Mouse (Mus musculus): ENCODE data around the gene Serpina5.
"Not testable (repeated sequence)": the region's sequence is repeated elsewhere in the genome, so short reads cannot be mapped to it uniquely, and the experiment has no call there.

Serpina5 gene

GRCm38 (mm10) chr12:104100768-104101167 lies at the start of gene Serpina5:
Serpina5 (plus strand) TSS chr12:104101113.
- no peak for DNase-seq

DNA sequence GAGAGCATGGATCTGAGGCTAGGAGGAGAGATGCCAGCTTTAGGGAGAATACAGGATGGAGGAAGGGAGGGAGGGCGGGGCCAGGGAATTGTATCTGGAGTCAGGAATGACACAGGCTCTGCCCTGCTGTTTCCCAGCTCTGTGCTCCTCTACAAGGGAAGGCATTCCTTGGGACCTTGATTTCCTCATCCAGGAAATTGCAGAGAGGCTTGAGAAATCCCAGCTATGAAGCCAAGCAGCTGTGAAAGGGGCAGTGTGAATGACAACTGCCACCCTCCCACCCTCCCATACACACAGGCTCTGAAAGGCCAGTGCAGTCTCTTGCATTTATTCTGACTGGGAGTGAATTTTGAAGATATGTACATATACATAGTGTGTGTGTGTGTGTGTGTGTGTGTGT lies 46.9 kb upstream of the Serpina5 start:
- no peak for DNase-seq

DNA sequence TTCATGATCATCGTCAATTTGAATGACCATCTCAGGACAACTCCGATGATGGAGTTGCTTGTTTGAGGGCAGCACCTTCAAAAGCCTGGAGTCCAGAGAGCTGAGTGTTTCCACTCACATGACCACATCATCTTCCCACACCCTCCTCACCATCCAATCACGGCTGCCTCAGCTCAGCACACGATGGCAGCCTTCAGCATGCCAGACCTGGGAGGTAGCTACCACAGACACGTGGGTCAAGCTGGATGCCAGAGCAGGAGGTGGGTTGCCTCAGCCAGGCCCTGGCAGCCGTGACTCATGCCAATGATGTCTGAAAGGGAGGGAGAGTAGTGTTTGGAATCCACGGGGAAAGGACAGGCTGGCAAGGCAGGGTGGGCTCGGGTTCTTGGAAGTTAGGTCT lies 45.2 kb upstream of the Serpina5 start:
- no peak for DNase-seq

GRCm38 (mm10) chr12:104057050-104057449 lies 43.9 kb upstream of the Serpina5 start:
- no peak for DNase-seq

GRCm38 (mm10) chr12:104057531-104057930 lies 43.4 kb upstream of the Serpina5 start:
- DNase-seq = no peak

DNA sequence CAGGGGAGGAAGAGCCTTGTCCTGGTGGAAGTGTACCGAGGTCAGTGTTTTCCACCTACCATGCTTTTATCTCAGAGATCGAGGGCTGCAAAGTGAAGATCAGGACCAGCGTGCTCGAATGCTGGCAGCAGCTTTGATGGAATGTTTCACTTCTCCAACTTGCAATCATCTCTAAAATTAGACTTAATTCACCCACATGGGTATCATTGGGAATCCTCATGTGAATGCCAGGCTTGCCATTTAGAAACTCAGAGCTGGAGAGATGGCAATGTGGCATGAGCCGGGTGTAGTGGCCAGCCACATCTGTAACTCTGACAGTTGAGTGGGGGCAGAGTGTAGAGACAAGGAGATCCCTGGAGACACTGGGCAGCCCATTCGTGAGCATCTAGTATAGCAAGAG lies 40.8 kb upstream of the Serpina5 start:
- no peak for DNase-seq

GRCm38 (mm10) chr12:104061862-104062261 lies 39.1 kb upstream of the Serpina5 start:
- DNase-seq = no peak

DNA sequence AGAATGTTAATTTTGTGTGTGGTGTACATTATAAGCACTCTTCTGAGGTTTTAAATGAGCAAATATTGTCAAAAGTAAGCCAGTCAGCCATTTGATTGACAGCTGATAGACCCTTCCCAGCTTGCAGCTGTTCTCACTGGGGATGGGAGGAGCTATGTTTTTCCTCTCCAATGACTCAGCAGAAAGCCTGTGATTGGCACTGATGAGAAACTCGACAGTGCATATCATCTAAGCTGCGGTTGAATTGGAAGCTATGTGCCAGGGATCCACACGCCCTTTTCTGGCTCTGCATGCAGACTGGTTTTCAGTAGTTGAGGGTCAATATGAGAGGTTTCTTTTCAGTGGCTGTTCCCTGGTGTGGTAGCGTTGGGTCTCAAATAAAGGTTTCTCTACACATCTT lies 36.4 kb upstream of the Serpina5 start:
- DNase-seq = no peak

DNA sequence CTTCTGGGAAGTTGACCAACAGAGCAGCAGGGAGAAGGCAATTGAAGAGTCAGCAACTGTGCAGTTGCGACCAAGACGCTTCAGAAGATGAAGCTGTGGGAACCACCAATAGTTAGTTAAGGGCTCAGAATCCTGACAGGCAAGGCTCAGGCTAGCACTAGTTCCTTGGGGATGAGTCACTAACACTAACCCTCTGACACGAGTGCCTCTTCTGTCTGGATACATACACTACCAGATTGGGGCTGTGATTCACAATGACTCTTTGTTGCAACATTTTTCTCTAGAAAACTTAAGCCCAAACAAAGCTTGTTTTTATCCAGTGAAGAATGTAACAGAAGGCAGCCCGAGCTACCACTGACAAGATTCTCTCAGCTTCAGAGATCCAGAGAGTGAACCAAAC lies 35.9 kb upstream of the Serpina5 start:
- DNase-seq = no peak

DNA sequence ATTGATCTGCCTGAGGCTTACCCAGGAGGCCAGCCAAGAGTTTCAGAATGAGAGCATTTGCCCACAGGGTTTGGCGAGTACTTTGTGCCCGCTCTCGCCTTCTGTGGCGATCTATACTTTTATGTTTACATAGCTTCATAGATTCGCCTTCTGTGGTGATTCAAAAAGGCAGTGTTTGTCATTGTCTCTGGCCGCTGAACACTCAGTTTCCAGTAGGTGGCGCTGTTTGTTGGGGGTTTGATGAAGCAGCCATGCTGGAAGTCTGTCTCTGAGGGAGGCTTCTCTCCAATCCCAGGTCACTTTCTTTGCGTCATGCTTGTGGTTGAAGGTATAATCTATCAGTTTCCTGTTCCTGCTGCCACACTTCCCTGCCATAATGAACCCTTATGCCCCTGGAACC lies 34.7 kb upstream of the Serpina5 start:
- peak; percentile 21 for DNase-seq

DNA sequence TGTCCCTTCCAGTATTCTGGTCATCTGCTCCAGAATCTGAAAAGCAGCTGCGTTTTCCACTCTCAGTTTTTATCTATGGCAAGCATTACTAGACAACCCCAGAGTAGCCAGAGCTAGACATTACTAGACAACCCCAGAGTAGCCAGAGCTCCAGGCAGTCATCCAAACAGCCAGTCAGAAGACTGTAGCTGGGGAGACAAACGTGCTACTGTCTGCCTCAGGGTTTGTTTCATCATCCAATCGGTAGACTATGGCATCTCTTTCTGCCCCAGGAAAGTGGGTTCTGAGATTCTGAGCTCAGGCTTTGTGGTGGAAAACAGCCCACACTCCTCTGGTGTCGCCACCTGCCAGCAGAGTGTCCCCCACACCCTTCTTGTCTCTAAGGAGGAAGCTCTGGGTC lies 33.4 kb upstream of the Serpina5 start:
- peak; percentile 24 for DNase-seq

DNA sequence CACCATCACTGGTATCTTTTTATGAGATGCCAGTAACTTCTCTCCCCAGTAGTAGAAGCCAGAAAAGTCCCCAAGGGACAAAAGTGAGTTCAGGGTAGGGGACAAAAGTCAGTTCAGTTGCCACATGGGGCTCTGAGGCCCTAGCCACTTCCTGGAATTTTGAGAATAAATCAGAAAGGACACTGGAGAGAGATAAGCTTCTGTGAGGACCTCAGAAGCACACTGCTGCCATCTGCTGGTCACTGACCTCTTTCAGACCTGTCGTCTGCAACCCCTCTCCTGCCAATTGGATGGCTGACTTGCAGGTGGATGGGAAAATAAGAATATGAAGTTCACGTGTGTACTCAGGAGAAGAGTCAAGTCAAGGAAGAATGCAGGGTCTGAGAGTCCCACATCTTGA lies 31.3 kb upstream of the Serpina5 start:
- peak; percentile 41 for DNase-seq

DNA sequence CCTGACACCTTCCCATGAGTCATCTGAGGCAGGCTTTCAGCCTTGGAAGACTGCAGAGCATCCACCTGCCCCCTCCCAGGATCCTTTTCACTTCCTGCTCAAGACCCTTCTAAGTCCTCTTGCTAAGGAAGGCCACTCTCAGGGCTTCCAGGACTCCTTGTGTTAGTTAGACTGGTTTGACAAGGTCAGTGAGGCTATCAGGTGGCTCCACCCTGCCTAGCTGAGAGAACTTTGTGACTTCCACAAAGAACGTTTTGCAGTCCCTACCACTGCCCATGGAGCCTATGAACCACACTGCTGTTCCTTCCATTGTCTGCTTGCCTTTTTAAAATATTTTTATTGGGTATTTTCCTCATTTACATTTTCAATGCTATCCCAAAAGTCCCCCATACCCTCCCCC lies 29.2 kb upstream of the Serpina5 start:
- no peak for DNase-seq

DNA sequence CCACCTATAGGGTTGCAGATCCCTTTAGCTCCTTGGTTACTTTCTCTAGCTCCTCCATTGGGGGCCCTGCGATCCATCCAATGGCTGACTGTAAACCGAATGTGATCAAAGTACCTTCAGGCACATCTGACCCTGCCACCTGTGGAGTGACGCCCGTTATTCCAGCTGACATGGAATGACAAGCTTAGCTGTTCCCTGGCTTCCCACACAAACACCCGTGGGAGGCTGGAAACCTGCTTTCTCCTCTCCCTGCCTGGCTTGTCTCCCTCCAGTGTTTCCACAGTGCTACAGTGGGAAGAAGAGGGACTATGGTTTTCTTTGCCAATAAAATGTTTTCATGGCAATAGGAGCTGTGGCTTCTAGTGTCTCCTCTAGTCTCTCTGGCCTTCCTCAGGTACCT lies 28.6 kb upstream of the Serpina5 start:
- DNase-seq = no peak

- no peak for DNase-seq
These were observed 10.8 kb upstream of the Serpina5 start for GRCm38 (mm10) chr12:104090119-104090518.

DNA sequence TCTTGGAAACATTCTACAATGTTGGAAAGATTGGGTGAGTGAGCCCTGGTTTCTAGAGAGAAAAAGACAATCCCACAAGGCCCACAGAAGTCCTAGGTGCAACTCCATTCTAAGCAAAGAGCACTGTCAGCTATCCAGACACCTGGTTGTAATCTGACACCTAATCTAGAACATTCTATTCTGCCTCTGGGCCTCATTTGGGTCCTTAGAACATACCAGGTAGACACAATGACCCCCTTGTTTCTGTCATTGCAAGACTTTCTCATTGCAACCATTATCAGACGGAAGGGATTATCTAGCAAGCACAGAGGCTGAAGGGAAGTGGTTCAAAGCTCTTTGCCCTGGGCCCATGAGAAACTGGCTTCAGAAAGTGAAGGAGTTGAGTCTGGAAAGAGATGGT lies 9.6 kb upstream of the Serpina5 start:
- no peak for DNase-seq

DNA sequence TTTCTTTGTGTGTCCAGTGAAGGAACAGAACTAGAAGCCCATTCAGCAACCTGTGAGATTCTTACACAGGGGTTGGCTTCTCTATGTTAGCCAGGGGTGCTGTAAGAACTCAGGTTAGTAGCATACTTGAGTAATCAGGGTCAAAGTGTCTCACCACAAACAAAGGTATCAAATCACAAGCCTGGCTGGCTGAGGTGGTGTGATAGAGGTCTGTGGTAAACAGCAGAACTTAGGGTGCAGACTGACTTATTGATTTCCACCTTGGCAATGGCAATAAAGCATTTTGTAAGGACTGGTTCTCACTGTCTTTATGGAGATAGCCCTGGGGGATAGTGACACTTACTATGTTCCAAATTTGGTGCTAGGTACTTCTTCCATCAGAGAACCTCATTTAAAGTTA lies 4.9 kb downstream of the Serpina5 start:
- DNase-seq = no peak

- DNase-seq = no peak
These were observed 6.0 kb downstream of the Serpina5 start for GRCm38 (mm10) chr12:104106919-104107318.

DNA sequence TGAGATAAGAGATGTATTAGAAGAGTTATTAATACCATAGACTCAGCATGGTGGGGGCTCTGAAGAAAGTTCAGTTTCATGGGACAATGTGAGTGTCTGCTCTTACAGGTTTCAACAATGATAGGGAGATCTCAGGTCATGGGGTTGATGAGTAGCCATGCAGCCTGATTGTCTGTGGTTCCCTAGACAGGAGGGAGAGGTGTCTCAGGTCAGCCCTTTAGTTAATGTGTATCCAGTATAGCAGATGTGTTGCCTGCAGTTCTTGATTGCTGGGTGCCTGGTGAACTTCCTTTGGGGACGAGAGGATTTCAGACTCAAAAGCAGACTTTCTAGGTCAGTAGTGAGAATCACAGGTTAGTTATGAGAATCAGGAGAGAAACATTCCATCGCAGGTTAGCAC lies 7.6 kb downstream of the Serpina5 start:
- DNase-seq = no peak

DNA sequence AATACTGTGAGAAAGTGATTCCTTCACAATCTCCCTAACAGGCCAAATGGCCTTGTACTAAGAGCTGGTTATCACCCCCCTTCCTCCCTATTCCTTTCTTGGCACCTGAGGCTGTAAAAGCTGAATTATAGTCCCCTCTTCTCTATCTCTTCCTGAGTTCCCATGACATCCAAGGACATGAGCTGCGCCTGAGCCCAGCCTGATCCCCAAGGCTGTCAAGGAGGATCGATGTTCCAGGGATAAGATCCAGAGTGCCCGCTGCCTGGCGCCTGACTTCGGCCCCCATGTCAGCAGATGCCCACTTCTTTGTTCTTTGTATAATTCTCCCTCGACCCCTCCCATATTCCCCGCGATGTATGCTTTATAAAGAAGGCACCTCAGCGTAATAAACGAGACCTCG lies 11.4 kb downstream of the Serpina5 start, which contains the start of gene Serpina3a:
Gene Serpina3a (plus strand): TSS at position 392 of the 400 bp plus-strand sequence.
- DNase-seq = not testable (repeated sequence)

DNA sequence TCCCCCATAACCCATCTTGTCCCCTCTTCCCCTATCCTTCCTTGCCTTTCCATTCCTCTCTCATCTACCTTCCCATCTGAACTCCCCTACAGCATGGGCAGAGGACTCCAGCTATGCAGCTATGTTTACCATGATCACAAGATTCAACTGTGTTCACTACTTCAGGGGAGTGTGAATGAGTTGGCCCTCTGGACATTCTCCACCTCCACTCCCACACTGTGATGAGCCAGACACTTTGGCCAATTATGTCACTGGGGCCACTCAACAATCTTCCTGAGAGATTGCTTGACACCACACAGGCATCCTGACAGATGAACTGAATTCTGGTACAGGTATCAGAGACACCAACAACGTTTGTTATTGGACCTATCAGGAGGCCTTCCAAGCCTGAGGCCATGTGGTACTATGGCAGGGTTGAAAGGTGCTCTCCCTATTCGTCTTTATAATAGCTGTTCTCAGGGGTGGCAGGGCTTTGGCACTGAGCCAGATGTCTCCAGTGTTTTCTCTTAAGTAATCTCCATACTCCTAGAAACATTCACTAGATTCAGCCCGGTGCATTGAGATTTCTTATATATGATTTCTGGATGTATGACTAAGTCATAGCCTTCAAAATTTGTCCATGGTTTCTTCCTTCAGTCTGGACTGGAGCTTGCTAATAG lies 14.1 kb downstream of the Serpina5 start:
- DNase-seq = no peak

DNA sequence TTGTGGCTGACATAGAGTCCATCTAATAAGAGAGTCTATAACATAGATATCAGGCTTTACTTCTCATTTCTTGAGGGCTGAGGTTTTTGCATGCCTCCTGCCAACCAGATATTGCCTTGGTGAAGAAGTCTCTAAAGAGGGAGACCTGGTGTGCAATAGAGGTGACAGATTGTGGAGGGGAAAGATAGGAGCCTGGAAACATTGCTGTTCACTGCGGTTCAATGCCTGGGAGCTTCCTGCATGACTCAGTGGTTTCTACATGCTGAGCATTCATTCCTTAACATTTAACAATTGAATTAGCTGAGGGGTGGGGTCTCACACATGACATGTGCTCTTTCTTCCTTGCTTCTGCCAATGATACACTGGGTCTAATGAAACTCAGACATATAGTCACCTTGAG lies 22.2 kb downstream of the Serpina5 start:
- DNase-seq = no peak

GRCm38 (mm10) chr12:104123996-104124395 lies 23.1 kb downstream of the Serpina5 start:
- DNase-seq = no peak

DNA sequence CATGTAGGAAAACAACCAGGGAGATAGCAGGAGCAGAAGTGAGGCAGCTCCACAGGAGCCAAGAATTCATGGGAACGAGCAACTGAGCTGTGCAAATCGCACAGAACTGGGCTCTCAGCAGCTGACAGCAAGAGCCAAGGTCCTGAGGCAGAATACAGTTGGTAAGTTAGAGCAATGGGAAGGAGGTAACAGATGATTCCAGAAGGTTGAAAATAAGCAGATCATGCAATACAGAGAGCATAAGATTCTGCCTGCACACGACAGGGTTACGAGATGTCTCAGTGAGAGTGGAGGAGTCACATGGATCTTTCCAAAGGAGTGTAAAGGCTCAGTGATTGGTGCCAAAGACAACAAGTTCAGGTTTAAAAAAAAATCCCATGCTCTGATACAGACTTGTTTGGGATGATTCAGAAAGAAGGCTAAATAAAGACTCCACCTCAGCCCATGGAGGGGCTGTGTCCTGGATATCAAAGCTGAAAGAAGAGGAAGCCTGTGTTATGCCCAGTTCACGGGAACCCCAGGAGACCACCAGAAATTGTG lies 24.2 kb downstream of the Serpina5 start:
- no peak for DNase-seq

DNA sequence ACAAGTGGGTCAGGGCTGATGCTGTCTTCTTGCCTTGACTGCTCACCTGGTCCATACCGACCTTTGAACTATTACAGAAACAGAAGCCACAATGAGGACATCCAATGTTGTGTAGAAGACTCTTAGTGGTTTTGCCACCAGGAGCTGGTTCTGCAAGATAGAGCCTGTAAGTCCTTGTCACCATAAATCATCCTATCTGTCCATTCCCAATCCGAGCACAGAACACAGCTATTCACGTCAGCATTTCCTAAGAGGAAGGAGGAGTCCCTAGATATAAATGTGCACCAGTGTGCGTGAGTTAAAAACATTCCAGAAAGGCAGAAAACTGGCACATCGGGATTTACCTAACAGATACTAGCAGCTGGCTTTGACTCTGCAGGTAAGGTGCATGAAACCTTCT lies 26.8 kb downstream of the Serpina5 start, which contains the start of gene Serpina3b:
Gene Serpina3b (plus strand): TSS at position 301 of the 400 bp plus-strand sequence.
- DNase-seq = no peak
